Mouse (Mus musculus): Measurements from ENCODE around the gene Nfatc4.

- TF ChIP-seq CTCF (IDR thresholded peaks at IDR 0.05; ENCODE audit: insufficient read depth, low read depth, low read length) (no peak), POLR2A (IDR thresholded peaks at IDR 0.05; ENCODE audit: insufficient read depth, low read depth, low read length) (no peak)
Measured at GRCm38 (mm10) chr14:55882171-55882641, 59.3 kb downstream of the Nfatc4 start.

Data from olfactory bulb, adult 2 months (tissue).